Mouse (Mus musculus): ENCODE results near the gene Rbbp4. TPM values are rescaled to one million over a fixed set of nuclear protein-coding genes. Genes with fewer than 3 reads are reported as not detected.

Gene Rbbp4
- polyA plus RNA-seq, 1 experiment from 2014 or later: 214 TPM

DNA sequence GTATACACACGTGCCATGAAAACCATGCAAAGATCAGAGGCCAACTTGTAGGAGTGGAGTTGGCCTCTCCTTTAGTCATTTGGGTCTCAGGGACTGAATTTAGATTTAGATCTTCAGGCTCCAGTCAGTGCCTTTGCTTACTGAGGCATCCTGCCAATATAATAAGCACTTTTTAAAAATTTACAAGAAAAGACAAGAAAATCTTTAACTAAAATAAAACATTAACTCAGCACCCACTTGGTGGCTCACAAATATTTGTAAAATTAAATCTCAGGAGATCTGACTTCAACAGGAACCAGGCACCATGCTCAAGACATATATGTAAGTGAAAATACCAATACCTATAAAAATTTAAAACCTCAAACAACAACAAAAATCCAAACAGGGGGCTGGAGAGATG is 14.3 kb downstream of the Rbbp4 start:
- no peaks in the 10 kb centered on the region for H3K4me1 ChIP-seq (ENCODE audit: control insufficient read depth, low read depth, low read length)
- ATAC-seq (ENCODE audit: low read depth): no peak

GRCm38 (mm10) chr4:129313886-129314285 is 21.3 kb downstream of the Rbbp4 start:
- no peak overlapping the region for H3K4me2 ChIP-seq (ENCODE audit: low read depth, low read length)
- peaks cover 70% of the 10 kb centered on the region for H3K36me3 ChIP-seq (ENCODE audit: control insufficient read depth, insufficient read depth)
- no peak overlapping the region for H3K27ac ChIP-seq (ENCODE audit: low read length)
- H3K9me3 ChIP-seq (replicated peaks; ENCODE audit: control insufficient read depth, low read length): no peaks in the 10 kb centered on the region
- 65% methylated on average over 3 of the region's 3 CpGs for WGBS (ENCODE audit: insufficient replicate concordance)
- H3K4me1 ChIP-seq (ENCODE audit: control insufficient read depth, low read depth, low read length): no peaks in the 10 kb centered on the region
- ATAC-seq (ENCODE audit: low read depth): no peak
- H3K27me3 ChIP-seq (ENCODE audit: control insufficient read depth, insufficient read depth, low read depth, low read length): no peaks in the 10 kb centered on the region
- H3K9ac ChIP-seq (ENCODE audit: low read depth, low read length): no peak overlapping the region
- H3K4me3 ChIP-seq (ENCODE audit: low read depth, low read length): no peak overlapping the region

More for the DNA sequence above, 14.3 kb downstream of the Rbbp4 start:
- Histone ChIP-seq H3K36me3 (ENCODE audit: control insufficient read depth, insufficient read depth) (peaks cover 53% of the 10 kb centered on the region), H3K9ac (ENCODE audit: low read depth, low read length) (no peak overlapping the region), H3K4me3 (ENCODE audit: low read depth, low read length) (no peak overlapping the region), H3K9me3 (replicated peaks; ENCODE audit: control insufficient read depth, low read length) (no peaks in the 10 kb centered on the region), H3K4me2 (ENCODE audit: low read depth, low read length) (no peak overlapping the region), H3K27ac (ENCODE audit: low read length) (no peak overlapping the region), H3K27me3 (ENCODE audit: control insufficient read depth, insufficient read depth, low read depth, low read length) (no peaks in the 10 kb centered on the region)
- 78% methylated on average over 1 of the region's 1 CpGs for WGBS (ENCODE audit: insufficient replicate concordance)

DNA sequence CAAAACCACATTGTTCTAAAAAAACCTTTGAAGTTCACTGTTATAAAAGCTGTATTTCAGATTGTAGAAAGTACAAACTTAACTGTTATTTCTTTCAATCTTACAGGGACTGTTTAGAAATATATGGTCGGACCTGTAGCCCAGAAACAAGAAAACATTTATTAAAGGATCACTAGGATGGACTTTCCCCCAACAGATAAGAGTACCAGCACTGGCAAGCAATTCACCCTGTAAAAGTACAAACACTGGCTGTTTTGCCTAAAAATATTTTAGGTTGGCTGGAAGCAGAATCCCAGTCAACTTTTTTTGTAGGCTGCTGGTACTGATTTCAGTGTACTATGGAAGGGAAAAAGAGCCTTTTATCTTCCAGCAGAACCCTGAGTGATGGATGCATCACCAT is 27.2 kb downstream of the Rbbp4 start:
- Histone ChIP-seq H3K4me3 (ENCODE audit: low read depth, low read length) (no peak overlapping the region), H3K9me3 (replicated peaks; ENCODE audit: control insufficient read depth, low read length) (no peaks in the 10 kb centered on the region), H3K9ac (ENCODE audit: low read depth, low read length) (no peak overlapping the region), H3K4me2 (ENCODE audit: low read depth, low read length) (no peak overlapping the region), H3K27ac (ENCODE audit: low read length) (no peak overlapping the region), H3K4me1 (ENCODE audit: control insufficient read depth, low read depth, low read length) (peaks cover 8% of the 10 kb centered on the region), H3K36me3 (ENCODE audit: control insufficient read depth, insufficient read depth) (peaks cover 38% of the 10 kb centered on the region), H3K27me3 (ENCODE audit: control insufficient read depth, insufficient read depth, low read depth, low read length) (no peaks in the 10 kb centered on the region)
- no peak for ATAC-seq (ENCODE audit: low read depth)
- WGBS (ENCODE audit: insufficient replicate concordance): 68% methylated on average over 1 of the region's 1 CpGs

- Histone ChIP-seq H3K9me3 (replicated peaks; ENCODE audit: control insufficient read depth, low read length) (no peaks in the 10 kb centered on the region), H3K4me1 (ENCODE audit: control insufficient read depth, low read depth, low read length) (peaks cover 8% of the 10 kb centered on the region), H3K4me3 (ENCODE audit: low read depth, low read length) (no peak overlapping the region), H3K27me3 (ENCODE audit: control insufficient read depth, insufficient read depth, low read depth, low read length) (no peaks in the 10 kb centered on the region), H3K36me3 (ENCODE audit: control insufficient read depth, insufficient read depth) (peaks cover 16% of the 10 kb centered on the region), H3K4me2 (ENCODE audit: low read depth, low read length) (no peak overlapping the region), H3K27ac (ENCODE audit: low read length) (no peak overlapping the region), H3K9ac (ENCODE audit: low read depth, low read length) (no peak overlapping the region)
- 19% methylated on average over 1 of the region's 1 CpGs for WGBS (ENCODE audit: insufficient replicate concordance)
- ATAC-seq (ENCODE audit: low read depth): peak; percentile 58
Observed at GRCm38 (mm10) chr4:129304306-129304705, 30.9 kb downstream of the Rbbp4 start.

DNA sequence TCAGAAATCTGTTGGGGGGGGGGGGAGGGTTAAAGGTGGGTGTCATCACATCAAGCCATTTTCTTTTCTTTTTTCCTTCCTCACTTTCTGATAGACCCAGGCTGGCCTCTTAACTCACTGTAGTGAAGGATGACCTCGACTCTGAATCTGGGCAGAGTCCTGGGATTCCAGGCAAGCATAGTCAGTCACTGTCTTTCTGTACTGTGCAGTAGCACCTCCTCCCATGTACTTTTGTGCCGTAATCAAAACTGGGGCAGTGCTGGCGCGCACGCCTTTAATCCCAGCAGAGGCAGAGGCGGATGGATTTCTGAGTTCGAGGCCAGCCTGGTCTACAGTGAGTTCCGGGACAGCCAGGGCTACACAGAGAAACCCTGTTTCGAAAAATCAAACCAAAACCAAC is 31.4 kb downstream of the Rbbp4 start:
- H3K27ac ChIP-seq (ENCODE audit: low read length): no peak overlapping the region
- H3K9me3 ChIP-seq (replicated peaks; ENCODE audit: control insufficient read depth, low read length): no peaks in the 10 kb centered on the region
- ATAC-seq (ENCODE audit: low read depth): no peak
- peaks cover 15% of the 10 kb centered on the region for H3K36me3 ChIP-seq (ENCODE audit: control insufficient read depth, insufficient read depth)
- H3K9ac ChIP-seq (ENCODE audit: low read depth, low read length): no peak overlapping the region
- H3K4me2 ChIP-seq (ENCODE audit: low read depth, low read length): no peak overlapping the region
- H3K27me3 ChIP-seq (ENCODE audit: control insufficient read depth, insufficient read depth, low read depth, low read length): no peaks in the 10 kb centered on the region
- peaks cover 8% of the 10 kb centered on the region for H3K4me1 ChIP-seq (ENCODE audit: control insufficient read depth, low read depth, low read length)
- H3K4me3 ChIP-seq (ENCODE audit: low read depth, low read length): no peak overlapping the region
- 77% methylated on average over 9 of the region's 9 CpGs for WGBS (ENCODE audit: insufficient replicate concordance)

DNA sequence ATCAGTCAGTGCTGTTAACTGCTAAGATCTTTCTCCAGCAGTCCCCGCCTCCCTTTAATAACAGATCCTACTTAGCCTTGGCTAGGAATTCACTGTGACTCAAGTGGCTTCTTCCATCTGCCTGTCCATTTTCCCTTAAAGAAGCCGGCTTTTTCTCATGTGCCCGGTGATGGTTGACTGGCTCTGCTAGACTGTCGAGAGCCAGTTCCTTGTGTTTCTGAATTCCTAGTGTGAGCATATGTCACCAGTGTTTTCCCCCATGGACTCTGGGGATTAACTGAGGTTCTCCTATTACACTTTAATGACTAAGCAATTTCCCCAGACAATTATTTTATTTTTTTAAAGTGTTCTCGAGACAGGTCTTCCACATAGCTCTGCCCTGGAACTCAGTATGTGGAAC is 31.8 kb downstream of the Rbbp4 start:
- Histone ChIP-seq H3K27me3 (ENCODE audit: control insufficient read depth, insufficient read depth, low read depth, low read length) (no peaks in the 10 kb centered on the region), H3K4me3 (ENCODE audit: low read depth, low read length) (no peak overlapping the region), H3K27ac (ENCODE audit: low read length) (no peak overlapping the region), H3K9me3 (replicated peaks; ENCODE audit: control insufficient read depth, low read length) (no peaks in the 10 kb centered on the region), H3K9ac (ENCODE audit: low read depth, low read length) (no peak overlapping the region), H3K4me1 (ENCODE audit: control insufficient read depth, low read depth, low read length) (peaks cover 8% of the 10 kb centered on the region), H3K36me3 (ENCODE audit: control insufficient read depth, insufficient read depth) (peaks cover 12% of the 10 kb centered on the region), H3K4me2 (ENCODE audit: low read depth, low read length) (no peak overlapping the region)
- no peak for ATAC-seq (ENCODE audit: low read depth)
- 82% methylated on average over 5 of the region's 5 CpGs for WGBS (ENCODE audit: insufficient replicate concordance)

GRCm38 (mm10) chr4:129299121-129299520 is 36.0 kb downstream of the Rbbp4 start:
- H3K4me3 ChIP-seq (ENCODE audit: low read depth, low read length): no peak overlapping the region
- H3K9me3 ChIP-seq (replicated peaks; ENCODE audit: control insufficient read depth, low read length): no peaks in the 10 kb centered on the region
- no peak overlapping the region for H3K9ac ChIP-seq (ENCODE audit: low read depth, low read length)
- 66% methylated on average over 10 of the region's 10 CpGs for WGBS (ENCODE audit: insufficient replicate concordance)
- H3K4me1 ChIP-seq (ENCODE audit: control insufficient read depth, low read depth, low read length): peaks cover 15% of the 10 kb centered on the region
- no peak overlapping the region for H3K27ac ChIP-seq (ENCODE audit: low read length)
- H3K4me2 ChIP-seq (ENCODE audit: low read depth, low read length): no peak overlapping the region
- ATAC-seq (ENCODE audit: low read depth): no peak
- no peaks in the 10 kb centered on the region for H3K27me3 ChIP-seq (ENCODE audit: control insufficient read depth, insufficient read depth, low read depth, low read length)
- H3K36me3 ChIP-seq (ENCODE audit: control insufficient read depth, insufficient read depth): no peaks in the 10 kb centered on the region

DNA sequence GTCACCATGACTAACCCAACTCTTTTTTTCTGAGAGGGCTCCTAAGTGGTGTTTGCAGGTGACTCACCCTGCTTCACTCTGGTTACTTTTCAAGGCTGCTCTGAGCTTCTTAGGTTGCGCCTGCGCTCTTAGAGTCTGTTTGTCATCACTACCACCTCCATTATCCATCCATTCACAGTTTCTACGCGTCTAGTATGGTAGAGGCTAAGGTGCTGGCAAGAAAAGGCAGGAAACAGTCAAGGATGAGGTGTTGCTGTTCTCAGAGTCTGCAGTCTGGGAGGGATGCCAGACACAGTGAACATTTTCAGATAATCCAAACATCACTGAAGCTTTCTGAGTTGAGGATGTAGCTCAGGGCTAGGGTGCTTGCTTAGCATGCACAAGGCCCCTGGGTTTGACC is 37.4 kb downstream of the Rbbp4 start:
- Histone ChIP-seq H3K4me3 (ENCODE audit: low read depth, low read length) (no peak overlapping the region), H3K9me3 (replicated peaks; ENCODE audit: control insufficient read depth, low read length) (no peaks in the 10 kb centered on the region), H3K4me2 (ENCODE audit: low read depth, low read length) (no peak overlapping the region), H3K4me1 (ENCODE audit: control insufficient read depth, low read depth, low read length) (peaks cover 12% of the 10 kb centered on the region), H3K9ac (ENCODE audit: low read depth, low read length) (no peak overlapping the region), H3K36me3 (ENCODE audit: control insufficient read depth, insufficient read depth) (no peaks in the 10 kb centered on the region), H3K27ac (ENCODE audit: low read length) (no peak overlapping the region), H3K27me3 (ENCODE audit: control insufficient read depth, insufficient read depth, low read depth, low read length) (no peaks in the 10 kb centered on the region)
- ATAC-seq (ENCODE audit: low read depth): no peak
- WGBS (ENCODE audit: insufficient replicate concordance): 80% methylated on average over 4 of the region's 4 CpGs

DNA sequence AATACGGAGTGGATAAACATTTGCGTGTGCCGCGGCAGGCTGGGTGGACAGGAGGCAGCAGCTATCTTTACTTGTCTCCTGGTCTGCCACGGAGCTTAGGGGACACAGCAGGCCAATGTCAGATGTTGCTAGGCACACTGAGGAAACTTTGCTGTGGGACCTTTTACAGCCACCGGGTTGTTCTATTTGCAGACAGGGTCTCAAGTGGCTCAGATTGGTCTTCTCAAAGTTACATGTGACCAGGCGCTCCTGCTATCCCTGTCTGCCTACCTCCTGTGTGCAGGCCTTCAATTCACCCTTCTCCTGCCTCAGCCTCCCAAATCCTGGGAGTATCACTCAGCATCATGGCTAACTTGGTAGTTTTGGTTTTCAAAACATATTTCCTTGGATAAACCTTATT is 39.1 kb downstream of the Rbbp4 start:
- Histone ChIP-seq H3K27ac (ENCODE audit: low read length) (no peak overlapping the region), H3K9me3 (replicated peaks; ENCODE audit: control insufficient read depth, low read length) (no peaks in the 10 kb centered on the region), H3K4me1 (ENCODE audit: control insufficient read depth, low read depth, low read length) (peaks cover 12% of the 10 kb centered on the region), H3K36me3 (ENCODE audit: control insufficient read depth, insufficient read depth) (no peaks in the 10 kb centered on the region), H3K4me3 (ENCODE audit: low read depth, low read length) (no peak overlapping the region), H3K4me2 (ENCODE audit: low read depth, low read length) (no peak overlapping the region), H3K27me3 (ENCODE audit: control insufficient read depth, insufficient read depth, low read depth, low read length) (no peaks in the 10 kb centered on the region), H3K9ac (ENCODE audit: low read depth, low read length) (no peak overlapping the region; the same call in 1 of the 2 replicates)
- 52% methylated on average over 7 of the region's 7 CpGs for WGBS (ENCODE audit: insufficient replicate concordance)
- no peak for ATAC-seq (ENCODE audit: low read depth)
